Mouse (Mus musculus) lung, embryonic 16.5 days (tissue): ENCODE measurements around the gene Hnrnph1. TPM values are rescaled to one million over a fixed set of nuclear protein-coding genes. Genes with fewer than 3 reads are reported as not detected.

ENCODE experiments used
- ATAC-seq: fragments of 200-750 bp; cut with Nextera tagmentation; 2 replicates; pipeline ENCODE4 v1.8.0; 2017; ENCODE audit warnings: low read depth, mild to moderate bottlenecking, moderate library complexity
- H3K27ac ChIP-seq: fragments of 300-500 bp; sonication (generic); 2 replicates; pipeline ENCODE4 v1.5.1; 2014; ENCODE audit warnings: mild to moderate bottlenecking, control low read depth, low read length
- H3K27me3 ChIP-seq: fragments of 300-500 bp; sonication (generic); 2 replicates; pipeline ENCODE4 v1.6.1; 2014; ENCODE audit warnings: low read depth, low read length, mixed read lengths; ENCODE audit not compliant: control insufficient read depth, insufficient read depth
- H3K36me3 ChIP-seq: fragments of 300-500 bp; sonication (generic); 2 replicates; pipeline ENCODE4 v1.6.1; 2014; ENCODE audit warnings: low read length; ENCODE audit not compliant: control insufficient read depth, insufficient read depth
- H3K4me1 ChIP-seq: fragments of 300-500 bp; sonication (generic); replicated peaks from 2 replicates; pipeline ENCODE4 v1.6.1; 2014; ENCODE audit warnings: low read length, mixed read lengths; ENCODE audit not compliant: control insufficient read depth, insufficient read depth
- H3K4me2 ChIP-seq: fragments of 300-500 bp; sonication (generic); 2 replicates; pipeline ENCODE4 v1.6.1; 2014; ENCODE audit warnings: low read depth, low read length, control low read depth
- H3K4me3 ChIP-seq: fragments of 300-500 bp; sonication (generic); 2 replicates; pipeline ENCODE4 v1.5.1; 2014; ENCODE audit warnings: mild to moderate bottlenecking, low read length, control low read depth
- H3K9ac ChIP-seq: fragments of 300-500 bp; sonication (generic); 2 replicates; pipeline ENCODE4 v1.6.1; 2014; ENCODE audit warnings: low read length, control low read depth
- H3K9me3 ChIP-seq: fragments of 300-500 bp; sonication (generic); 2 replicates; pipeline ENCODE4 v1.6.1; 2016; ENCODE audit warnings: low read length; ENCODE audit not compliant: control insufficient read depth
- WGBS: fragments of 180-500 bp; shearing (Covaris S2); extraction: QIAGEN DNeasy Blood & Tissue Kit; methylation state at CpG from one replicate; pipeline ENCODE4 v1.1.7; 2014; 5-methylcytosine and 5-hydroxymethylcytosine counted together
- polyA plus RNA-seq: library from polyadenylated mRNA; unstranded; fragments of >200 nt; fragmentation: Nextera tagmentation; extraction: Ambion mirVana; gene quantifications from 2 replicates; pipeline ENCODE4 v1.2.1, GENCODE M21; 2015

Hnrnph1 gene
- 474 and 483 TPM in 2 replicates for polyA plus RNA-seq

DNA sequence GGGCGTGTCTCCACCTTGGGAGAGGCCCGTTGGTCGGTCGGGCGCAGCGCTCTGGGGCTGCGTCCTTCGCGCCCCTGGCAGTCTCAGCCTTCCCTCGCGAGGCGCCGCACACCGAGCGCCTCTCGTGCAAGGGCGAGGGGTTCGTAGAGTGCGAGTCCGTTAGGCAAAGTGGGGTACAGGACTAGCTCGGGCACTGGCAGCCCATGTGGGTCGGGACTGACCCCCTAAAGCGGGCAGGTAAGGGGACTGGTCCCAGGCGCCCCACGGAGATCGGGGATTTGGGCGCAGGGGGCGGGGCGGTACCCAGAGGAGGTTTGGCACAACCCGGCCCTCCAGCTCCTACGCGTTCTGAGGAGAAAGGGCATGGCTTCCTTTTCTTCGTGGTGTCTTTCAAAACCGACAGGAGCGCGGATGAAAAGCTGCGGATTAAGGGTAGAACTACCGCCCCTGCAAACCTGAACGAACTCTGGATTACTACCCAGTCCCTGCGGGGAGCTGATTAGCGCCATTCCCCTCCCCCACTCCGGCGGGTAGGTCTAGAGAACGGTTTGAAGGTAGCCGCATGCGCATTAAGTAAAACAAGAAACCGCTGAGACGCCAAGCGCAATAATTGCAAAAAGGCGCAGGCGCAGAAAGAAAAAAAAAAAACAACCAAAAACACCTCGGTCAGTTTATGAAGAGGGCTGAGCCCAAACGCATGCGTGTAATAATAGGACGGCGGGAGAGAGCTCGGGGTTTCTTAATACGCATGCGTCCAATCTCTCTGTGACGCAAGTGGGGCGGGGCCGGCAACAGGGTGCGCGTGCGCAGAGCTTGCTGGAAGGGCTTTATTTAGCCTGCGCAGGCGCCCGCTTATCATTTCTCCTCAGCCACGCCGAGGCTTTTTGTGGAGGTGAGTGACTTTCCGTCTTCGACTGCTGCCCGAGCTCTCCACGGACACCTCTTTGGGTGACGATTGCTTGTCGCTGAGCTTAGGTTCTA lies at the start of gene Hnrnph1:
Gene Hnrnph1, plus strand, starts transcription at position 80 of the 981 bp plus-strand sequence.
- H3K4me3 ChIP-seq = peak within 1 kb of the TSS; percentile 100
- WGBS = under 1% methylated on average over 76 of the region's 76 CpGs
- peak; percentile 94 for ATAC-seq

DNA sequence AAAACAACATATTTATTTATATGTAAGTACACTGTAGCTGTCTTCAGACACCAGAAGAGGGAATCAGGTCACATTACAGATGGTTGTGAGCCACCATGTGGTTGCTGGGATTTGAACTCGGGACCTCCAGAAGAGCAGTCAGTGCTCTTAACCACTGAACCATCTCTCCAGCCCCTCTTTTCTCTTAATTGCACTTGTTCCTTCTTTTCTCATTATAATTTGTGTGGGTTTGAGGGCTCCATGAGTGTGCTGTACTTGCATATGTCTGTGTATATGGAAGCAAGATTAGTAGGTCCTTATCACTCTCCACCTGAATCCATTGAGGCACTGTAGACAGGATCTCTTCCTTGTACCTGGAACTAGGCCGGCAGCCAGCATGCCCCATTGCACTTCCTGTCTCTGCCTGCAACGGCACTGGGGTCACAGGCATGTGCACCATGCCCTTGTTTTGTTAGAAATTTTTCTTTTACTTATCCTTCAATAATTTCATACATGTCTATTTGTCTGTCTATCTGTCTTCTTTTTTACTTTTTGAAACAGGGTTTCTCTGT lies 48.6 kb upstream of the Hnrnph1 start:
- WGBS = 72% methylated on average over 3 of the region's 3 CpGs
- Histone ChIP-seq H3K36me3 (no peaks in the 10 kb centered on the region), H3K27ac (no peak overlapping the region), H3K4me1 (peaks cover 14% of the 10 kb centered on the region), H3K9ac (no peak overlapping the region), H3K27me3 (no peaks in the 10 kb centered on the region), H3K4me3 (no peak overlapping the region), H3K9me3 (no peaks in the 10 kb centered on the region), H3K4me2 (no peak overlapping the region)
- ATAC-seq = no peak

More for the DNA sequence above, at the start of gene Hnrnph1:
- Histone ChIP-seq H3K36me3 (peaks cover 7% of the 10 kb centered on the region), H3K27me3 (no peaks in the 10 kb centered on the region), H3K4me1 (peaks cover 17% of the 10 kb centered on the region), H3K27ac (peak within 1 kb of the TSS; percentile 100), H3K9ac (peak within 1 kb of the TSS; percentile 99), H3K9me3 (no peaks in the 10 kb centered on the region), H3K4me2 (peak within 1 kb of the TSS; percentile 90)

DNA sequence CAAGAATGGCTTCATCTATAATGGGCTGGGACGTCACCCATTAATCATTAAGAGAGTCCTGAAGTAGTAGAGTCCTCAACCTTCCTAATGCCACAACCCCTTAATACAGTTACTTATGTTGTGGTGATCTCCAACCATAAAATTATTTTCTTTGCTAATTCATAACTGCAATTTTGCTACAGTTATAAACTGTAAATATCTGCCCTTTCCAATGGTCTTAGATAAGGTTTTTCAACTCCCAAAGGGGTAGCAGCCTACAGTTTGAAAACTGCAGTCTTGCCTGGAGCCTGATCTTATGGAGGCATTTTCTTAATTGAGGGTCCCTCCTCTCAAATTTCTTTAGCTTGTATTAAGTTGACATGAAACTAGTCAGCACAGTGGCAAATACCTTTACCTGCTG lies 47.4 kb upstream of the Hnrnph1 start:
- ATAC-seq = no peak
- no peak overlapping the region for H3K4me3 ChIP-seq
- H3K27ac ChIP-seq = no peak overlapping the region
- no peaks in the 10 kb centered on the region for H3K36me3 ChIP-seq
- WGBS = 88% methylated on average over 1 of the region's 1 CpGs
- no peak overlapping the region for H3K4me2 ChIP-seq
- H3K9me3 ChIP-seq = no peaks in the 10 kb centered on the region
- H3K27me3 ChIP-seq = no peaks in the 10 kb centered on the region
- H3K4me1 ChIP-seq = peaks cover 5% of the 10 kb centered on the region; the same call in 1 of the 2 replicates
- no peak overlapping the region for H3K9ac ChIP-seq

DNA sequence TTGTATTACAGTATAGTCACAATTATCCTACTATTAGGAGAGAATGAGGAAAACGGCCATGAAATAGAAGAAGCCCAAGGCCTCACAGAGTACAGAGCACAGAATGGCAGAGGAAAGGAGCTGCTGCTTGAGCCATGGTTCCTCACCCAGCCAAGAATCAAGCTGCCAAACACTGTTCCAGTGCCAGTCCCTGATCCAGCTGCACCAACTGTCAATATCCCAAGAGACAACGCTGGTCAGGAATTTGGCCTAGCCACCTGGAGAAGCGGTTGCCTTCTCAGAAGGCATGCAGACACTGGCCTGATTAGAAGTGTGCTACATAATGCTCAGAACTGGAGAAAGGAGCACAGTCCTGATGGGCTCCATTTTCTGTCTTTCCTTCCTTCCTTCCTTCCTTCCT lies 43.6 kb upstream of the Hnrnph1 start:
- Histone ChIP-seq H3K4me1 (no peaks in the 10 kb centered on the region), H3K4me2 (no peak overlapping the region), H3K9me3 (no peaks in the 10 kb centered on the region)

DNA sequence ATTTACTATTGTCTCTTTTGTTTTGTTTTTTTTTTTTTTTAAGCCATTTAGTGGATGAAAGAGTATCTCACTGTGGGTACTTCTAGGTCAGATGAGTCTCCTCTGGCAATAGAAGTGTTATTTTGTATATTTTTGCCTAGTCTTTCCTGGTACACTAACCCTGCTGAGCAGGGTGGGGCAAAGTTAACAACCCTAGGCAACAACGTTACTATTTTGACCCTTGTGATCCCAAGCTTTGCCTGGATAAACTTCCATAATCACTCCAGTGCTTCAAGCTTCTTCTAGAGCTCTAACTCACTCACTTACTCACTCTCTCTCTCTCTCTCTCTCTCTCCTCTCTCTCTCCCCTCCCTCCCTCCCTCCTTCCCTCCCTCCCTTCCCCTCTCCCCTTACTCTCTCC lies 40.7 kb upstream of the Hnrnph1 start:
- ATAC-seq = no peak
- 42% methylated on average over 1 of the region's 1 CpGs for WGBS
- no peak overlapping the region for H3K9ac ChIP-seq

More for the DNA sequence above, 43.6 kb upstream of the Hnrnph1 start:
- Histone ChIP-seq H3K36me3 (no peaks in the 10 kb centered on the region), H3K9ac (no peak overlapping the region), H3K27ac (no peak overlapping the region), H3K27me3 (no peaks in the 10 kb centered on the region), H3K4me3 (no peak overlapping the region)
- ATAC-seq = no peak
- WGBS = 76% methylated on average over 3 of the region's 3 CpGs

DNA sequence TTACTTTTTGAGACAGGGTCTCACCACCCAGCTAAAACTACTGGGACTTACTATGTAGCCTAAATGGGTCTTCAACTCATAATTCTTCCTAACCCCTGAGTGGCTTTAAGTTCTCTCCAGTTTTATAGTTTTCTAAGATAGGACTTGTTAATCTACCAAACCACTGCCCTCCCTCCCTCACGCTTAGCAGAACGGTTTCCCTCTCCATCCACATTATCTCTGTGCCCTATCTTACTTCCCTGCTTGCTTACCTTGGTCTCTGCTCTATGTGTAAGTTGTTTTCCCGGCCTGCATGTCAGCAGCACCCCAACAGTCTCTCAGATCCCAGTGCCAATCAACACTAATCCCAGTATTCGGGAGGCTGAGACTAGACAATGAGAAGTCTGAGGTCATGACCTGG lies 39.9 kb upstream of the Hnrnph1 start:
- Histone ChIP-seq H3K27ac (no peak overlapping the region), H3K36me3 (no peaks in the 10 kb centered on the region), H3K9me3 (no peaks in the 10 kb centered on the region), H3K4me2 (no peak overlapping the region), H3K4me1 (no peaks in the 10 kb centered on the region), H3K9ac (no peak overlapping the region), H3K27me3 (no peaks in the 10 kb centered on the region), H3K4me3 (no peak overlapping the region)
- 48% methylated on average over 4 of the region's 4 CpGs for WGBS
- ATAC-seq = no peak

More for the DNA sequence above, 40.7 kb upstream of the Hnrnph1 start:
- Histone ChIP-seq H3K36me3 (no peaks in the 10 kb centered on the region), H3K9me3 (no peaks in the 10 kb centered on the region), H3K27me3 (no peaks in the 10 kb centered on the region), H3K4me1 (no peaks in the 10 kb centered on the region), H3K27ac (no peak overlapping the region), H3K4me2 (no peak overlapping the region), H3K4me3 (no peak overlapping the region)

DNA sequence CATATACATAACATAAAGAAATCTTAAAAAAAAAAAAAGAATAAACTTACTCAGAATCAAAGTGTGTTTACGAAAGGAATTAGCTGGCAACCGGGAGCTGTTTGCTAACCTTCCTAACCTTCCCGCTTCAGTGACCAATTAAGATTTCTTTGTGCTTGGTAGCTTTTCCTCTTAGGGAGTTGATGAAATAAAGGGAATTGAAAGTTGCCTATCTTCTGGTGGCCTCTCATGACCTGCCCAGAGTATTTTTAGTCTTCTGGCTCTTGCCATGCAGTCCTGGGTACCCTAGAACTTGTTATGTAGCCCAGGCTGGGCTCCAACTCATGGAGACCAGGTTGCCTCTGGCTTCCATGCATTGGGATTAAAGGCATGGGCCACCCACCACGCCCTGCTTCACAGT lies 31.3 kb upstream of the Hnrnph1 start:
- Histone ChIP-seq H3K36me3 (no peaks in the 10 kb centered on the region), H3K4me3 (no peak overlapping the region), H3K27me3 (no peaks in the 10 kb centered on the region), H3K9me3 (no peaks in the 10 kb centered on the region), H3K4me2 (no peak overlapping the region), H3K27ac (no peak overlapping the region), H3K4me1 (no peaks in the 10 kb centered on the region), H3K9ac (no peak overlapping the region)
- no peak for ATAC-seq
- WGBS = 55% methylated on average over 4 of the region's 4 CpGs

DNA sequence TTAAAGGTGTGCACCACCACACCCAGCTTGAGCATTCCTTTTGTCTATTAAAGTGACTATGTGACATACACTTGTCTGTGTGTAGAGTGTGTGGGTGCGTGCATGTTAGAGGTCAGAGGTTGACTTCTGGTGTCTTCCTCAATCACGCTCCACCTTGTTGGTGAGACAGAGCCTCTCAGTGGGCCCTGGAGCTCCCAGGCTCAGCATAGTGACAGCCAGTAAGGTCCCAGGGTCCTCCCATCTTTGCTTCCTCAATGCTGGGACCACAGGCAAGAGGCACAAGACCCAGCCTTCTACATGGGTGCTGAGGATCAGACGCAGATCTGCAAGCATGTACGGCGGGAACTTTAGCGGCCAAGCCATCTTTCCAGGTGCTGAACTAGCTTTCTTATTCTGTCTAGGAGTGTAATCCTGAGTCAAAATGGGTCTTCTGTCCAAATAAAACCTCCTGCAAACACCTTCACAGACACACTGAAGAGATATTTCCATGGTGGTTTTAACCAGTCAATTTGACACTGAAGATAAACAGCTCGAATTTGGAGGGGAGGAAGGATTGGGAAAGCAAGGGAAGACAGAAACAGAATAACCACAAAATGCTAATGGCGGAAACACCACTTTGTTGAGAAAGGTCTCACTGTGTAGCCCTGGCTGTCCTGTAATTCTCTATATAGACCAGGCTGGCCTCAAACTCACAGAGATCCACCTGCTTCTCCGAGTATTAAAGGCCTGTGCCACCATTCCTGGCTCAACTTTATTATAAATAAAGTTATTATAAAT lies 30.3 kb upstream of the Hnrnph1 start:
- H3K4me3 ChIP-seq = no peak overlapping the region
- H3K9me3 ChIP-seq = no peaks in the 10 kb centered on the region
- H3K4me2 ChIP-seq = no peak overlapping the region
- WGBS = 79% methylated on average over 9 of the region's 9 CpGs
- no peaks in the 10 kb centered on the region for H3K27me3 ChIP-seq
- no peak overlapping the region for H3K9ac ChIP-seq
- H3K36me3 ChIP-seq = no peaks in the 10 kb centered on the region
- no peak for ATAC-seq
- no peak overlapping the region for H3K27ac ChIP-seq
- H3K4me1 ChIP-seq = no peaks in the 10 kb centered on the region

DNA sequence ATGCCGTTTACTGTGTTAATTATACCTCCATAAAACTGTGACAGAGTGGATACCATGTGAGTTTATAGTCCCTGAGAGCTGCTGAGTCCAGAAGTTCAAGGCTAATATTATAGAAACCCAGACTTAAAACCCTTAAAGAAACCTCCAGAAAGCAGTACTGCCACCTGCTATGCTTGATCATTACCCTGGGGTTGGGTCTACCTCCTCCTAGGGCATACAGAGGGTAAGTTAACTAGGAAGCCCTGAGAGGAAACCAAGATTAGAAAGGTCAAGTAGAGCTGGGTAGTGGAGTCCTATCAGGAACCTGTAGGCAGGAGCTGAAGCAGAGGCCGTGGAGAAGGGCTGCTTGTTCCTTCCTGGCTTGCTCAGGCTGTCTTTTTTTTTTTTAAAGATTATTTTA lies 24.6 kb upstream of the Hnrnph1 start:
- no peak for ATAC-seq
- WGBS = 68% methylated on average over 2 of the region's 2 CpGs
- H3K9me3 ChIP-seq = no peaks in the 10 kb centered on the region
- no peaks in the 10 kb centered on the region for H3K27me3 ChIP-seq
- no peak overlapping the region for H3K4me3 ChIP-seq
- no peaks in the 10 kb centered on the region for H3K4me1 ChIP-seq
- H3K4me2 ChIP-seq = no peak overlapping the region
- no peak overlapping the region for H3K27ac ChIP-seq
- no peak overlapping the region for H3K9ac ChIP-seq
- H3K36me3 ChIP-seq = no peaks in the 10 kb centered on the region
